Mouse (Mus musculus) E14TG2a.4 (cell line): ENCODE results near the gene G3bp1.

Experiments
- CTCF ChIP-seq: conservative IDR thresholded peaks from 2 replicates; pipeline ENCODE4 v1.5.1; 2014; ENCODE audit warnings: low read length
- NANOG ChIP-seq: IDR thresholded peaks from 2 replicates; pipeline ENCODE4 v1.6.1; 2014; ENCODE audit warnings: borderline replicate concordance, low read length, mixed read lengths

DNA sequence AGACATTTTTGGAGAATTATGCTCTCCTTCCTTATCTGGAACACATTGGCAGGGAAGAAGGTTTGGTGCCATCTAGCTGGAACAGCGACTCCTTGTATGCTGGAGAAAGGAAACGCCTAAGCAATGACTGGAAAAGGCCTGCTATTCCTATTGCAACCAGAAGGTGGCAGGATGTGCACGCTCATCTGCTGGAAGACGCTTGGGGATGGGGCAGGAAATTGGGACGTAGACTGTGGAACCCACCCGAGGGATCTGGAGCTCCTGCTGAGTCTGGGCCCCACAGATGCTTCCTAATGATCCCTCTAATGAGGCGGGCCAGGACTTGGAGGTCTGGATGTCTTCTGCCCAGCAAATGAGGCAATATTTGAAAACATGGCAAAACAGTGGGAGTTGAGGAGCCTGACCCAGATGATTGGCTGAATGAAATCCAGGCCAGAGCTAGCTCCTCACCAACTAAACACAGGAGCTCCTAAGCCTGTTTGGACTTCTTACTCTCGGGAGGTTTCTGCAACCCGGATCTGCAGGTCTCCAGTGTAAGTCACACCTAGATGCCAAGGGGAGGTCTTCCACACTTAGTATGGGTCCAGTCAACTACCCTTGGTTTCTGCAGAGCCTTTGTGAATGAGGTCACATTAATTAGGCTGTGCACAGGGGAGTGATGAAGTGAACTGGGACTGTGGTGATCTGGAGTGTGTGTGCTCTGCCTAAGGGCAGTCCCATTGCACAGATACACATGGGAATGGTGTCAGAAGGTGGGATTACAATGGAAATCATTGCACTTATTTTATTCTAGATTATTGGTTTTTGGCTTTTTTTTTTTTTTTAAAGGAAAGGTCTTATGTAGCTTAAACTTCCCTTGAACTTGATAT is 49.6 kb downstream of the G3bp1 start:
- TF ChIP-seq CTCF (peak; percentile 97), NANOG (no peak)
